Mouse (Mus musculus) small intestine, adult 2 months (tissue): ENCODE results near the gene Trpm3.

Experiments
- CTCF ChIP-seq: fragments of 200-500 bp; IDR thresholded peaks from 2 replicates; pipeline ENCODE4 v1.5.1; 2012; ENCODE audit warnings: low read depth, mild to moderate bottlenecking, control low read depth, inconsistent platforms, low read length, moderate library complexity, mixed read lengths; ENCODE audit not compliant: insufficient replicate concordance, insufficient read length; ENCODE audit errors: extremely low read depth
- POLR2A ChIP-seq: fragments of 200-500 bp; IDR thresholded peaks from 2 replicates; pipeline ENCODE4 v1.6.1; 2012; ENCODE audit warnings: low read depth, mild to moderate bottlenecking, control low read depth, inconsistent platforms, low read length, moderate library complexity

DNA sequence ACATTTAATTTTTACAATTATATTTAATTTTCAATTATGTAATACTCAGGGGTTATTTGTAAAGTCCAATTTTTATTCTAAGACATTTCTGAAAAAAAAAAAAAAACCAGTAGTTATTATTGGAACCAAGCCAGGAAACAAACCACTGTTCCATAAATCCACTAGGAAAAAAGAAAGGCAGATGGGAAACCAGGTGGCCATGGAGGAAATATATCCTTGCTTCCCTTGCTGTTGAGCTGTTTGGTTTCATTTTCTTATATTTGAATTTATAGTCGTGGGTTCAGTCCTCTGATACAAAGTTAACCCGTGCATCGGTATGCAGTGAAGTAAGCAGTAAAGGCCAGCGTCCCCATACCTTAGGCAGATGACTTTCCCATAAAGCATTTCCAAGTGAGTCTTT lies 720.8 kb downstream of the Trpm3 start:
- TF ChIP-seq POLR2A: no peak
- TF ChIP-seq CTCF: no peak
